Comparison of ENCODE assay signal across 19 mouse cellular contexts in genomic region chr11:54313391-54314360, GRCm38 (mm10). TPM values are rescaled to one million over a fixed set of nuclear protein-coding genes. Genes with fewer than 3 reads are reported as not detected.
A peak's percentile ranks its signal among the peaks of the same experiment; 100 is the strongest.
DNase-seq lines count a peak whose midpoint lies in the region; ATAC-seq and TF ChIP-seq lines count a peak whose summit lies in the region.
"Had no signal": no experiment of that assay in that cellular context is flagged by ENCODE, and none has a peak within 500 bp of the region (broad histone marks: within the 10 kb centered on the region; RNA-seq: fewer than 3 reads in every experiment).

No protein-coding gene starts in this region.

- ATAC-seq in liver, embryonic 11.5 days (replicated peaks; ENCODE audit: low FRiP score), result peak; percentile 64
- ATAC-seq in liver, embryonic 16.5 days (ENCODE audit: low read depth), result peak; percentile 59
- no peak for ATAC-seq in stomach, postnatal 0 days (ENCODE audit: low FRiP score, low TSS enrichment)
- ATAC-seq: Patski had no signal

- peak overlapping the region; percentile 10; the same call in 1 of the 2 replicates for H3K9ac ChIP-seq in liver, embryonic 11.5 days (ENCODE audit: low read depth, low read length)
- H3K9ac ChIP-seq in liver, embryonic 16.5 days (ENCODE audit: low read depth, low read length), result no peak overlapping the region
- no peak overlapping the region for H3K9ac ChIP-seq in stomach, postnatal 0 days (ENCODE audit: low read length)
- H3K9ac ChIP-seq: limb, embryonic 15.5 days had no signal

- H3K4me3 ChIP-seq in gastrocnemius, adult 2 months, result no peak overlapping the region
- H3K4me3 ChIP-seq in liver, embryonic 11.5 days (ENCODE audit: low read depth, low read length), result no peak overlapping the region
- no peak overlapping the region for H3K4me3 ChIP-seq in liver, embryonic 16.5 days (ENCODE audit: low read depth, low read length)
- H3K4me3 ChIP-seq in stomach, postnatal 0 days (ENCODE audit: low read depth, low read length), result no peak overlapping the region
- H3K4me3 ChIP-seq: heart, adult 2 months; left cerebral cortex, adult 2 months; limb, embryonic 15.5 days had no signal

- WGBS in liver, embryonic 11.5 days, result 63% methylated on average over 7 of the region's 7 CpGs
- 41% methylated on average over 7 of the region's 7 CpGs for WGBS in liver, embryonic 16.5 days (ENCODE audit: insufficient replicate concordance)
- 83% methylated on average over 7 of the region's 7 CpGs for WGBS in stomach, postnatal 0 days

- H3K4me2 ChIP-seq in liver, embryonic 11.5 days, result peak overlapping the region; percentile 31
- H3K4me2 ChIP-seq in liver, embryonic 16.5 days (ENCODE audit: low read depth, low read length), result no peak overlapping the region
- no peak overlapping the region for H3K4me2 ChIP-seq in stomach, postnatal 0 days (replicated peaks; ENCODE audit: low read depth)
- H3K4me2 ChIP-seq: limb, embryonic 15.5 days had no signal

- H3K9me3 ChIP-seq in liver, embryonic 11.5 days (ENCODE audit: control insufficient read depth, low read length), result no peaks in the 10 kb centered on the region
- no peaks in the 10 kb centered on the region for H3K9me3 ChIP-seq in liver, embryonic 16.5 days (replicated peaks; ENCODE audit: control insufficient read depth, low read length)
- no peaks in the 10 kb centered on the region for H3K9me3 ChIP-seq in stomach, postnatal 0 days (ENCODE audit: control insufficient read depth, low read length)
- H3K9me3 ChIP-seq: limb, embryonic 15.5 days had no signal

- TF ChIP-seq CTCF in gastrocnemius, adult 2 months (IDR thresholded peaks at IDR 0.05), result no peak
- no peak for TF ChIP-seq CTCF in brain, embryonic 14.5 days (IDR thresholded peaks at IDR 0.05; ENCODE audit: borderline replicate concordance, extremely low read depth, insufficient read depth, insufficient read length)
- TF ChIP-seq CTCF in stomach, postnatal 0 days (IDR thresholded peaks at IDR 0.05; ENCODE audit: low read depth), result no peak

- no peaks in the 10 kb centered on the region for H3K36me3 ChIP-seq in liver, embryonic 11.5 days (ENCODE audit: control insufficient read depth, insufficient read depth, low read length)
- no peaks in the 10 kb centered on the region for H3K36me3 ChIP-seq in liver, embryonic 16.5 days (ENCODE audit: control insufficient read depth, insufficient read depth)
- no peaks in the 10 kb centered on the region for H3K36me3 ChIP-seq in stomach, postnatal 0 days (ENCODE audit: control insufficient read depth, insufficient read depth, low read length)
- H3K36me3 ChIP-seq: limb, embryonic 15.5 days had no signal

- peak; percentile 11 for DNase-seq in gastrocnemius, adult 2 months
- DNase-seq in gastrocnemius, postnatal 4 days (ENCODE audit: low spot score in 2 of 2), result no peak
- no peak for DNase-seq in liver, embryonic 11.5 days (ENCODE audit: low spot score)
- DNase-seq in liver, result no peak
- peak; percentile 13 for DNase-seq in brain, embryonic 14.5 days (ENCODE audit: low read depth)
- no peak for DNase-seq in stomach, postnatal 0 days (ENCODE audit: low spot score)
- DNase-seq in kidney, adult 8-10 months, result no peak
- DNase-seq: adrenal gland, postnatal 14 days; cerebellum, postnatal 36 days; heart, adult 2 months; kidney, postnatal 14 days; lung, postnatal 4 days had no signal

- peak overlapping the region; percentile 88 for H3K27ac ChIP-seq in gastrocnemius, adult 2 months
- H3K27ac ChIP-seq in liver, embryonic 11.5 days (ENCODE audit: low read depth, low read length), result peak overlapping the region; percentile 79
- H3K27ac ChIP-seq in liver, embryonic 16.5 days (ENCODE audit: low read length), result peak overlapping the region; percentile 34; the same call in 1 of the 2 replicates
- H3K27ac ChIP-seq in stomach, postnatal 0 days (replicated peaks), result no peak overlapping the region
- H3K27ac ChIP-seq: limb, embryonic 15.5 days had no signal

- no peaks in the 10 kb centered on the region for H3K27me3 ChIP-seq in liver, embryonic 11.5 days (replicated peaks; ENCODE audit: control insufficient read depth, insufficient read depth, low read length)
- H3K27me3 ChIP-seq in liver, embryonic 16.5 days (ENCODE audit: control insufficient read depth, insufficient read depth, low read depth, low read length), result no peaks in the 10 kb centered on the region
- H3K27me3 ChIP-seq in stomach, postnatal 0 days (ENCODE audit: control insufficient read depth, insufficient read depth, low read length), result no peaks in the 10 kb centered on the region
- H3K27me3 ChIP-seq: limb, embryonic 15.5 days had no signal

- TF ChIP-seq POLR2A in brain, embryonic 14.5 days (IDR thresholded peaks at IDR 0.05; ENCODE audit: borderline replicate concordance, extremely low read depth, insufficient read depth, insufficient read length, poor library complexity, severe bottlenecking), result no peak

- peaks cover 24% of the 10 kb centered on the region for H3K4me1 ChIP-seq in liver, embryonic 11.5 days (replicated peaks; ENCODE audit: control insufficient read depth, insufficient read depth, low read length)
- no peaks in the 10 kb centered on the region; the same call in none of the 2 replicates for H3K4me1 ChIP-seq in liver, embryonic 16.5 days (ENCODE audit: control insufficient read depth, low read depth, low read length)
- no peaks in the 10 kb centered on the region for H3K4me1 ChIP-seq in stomach, postnatal 0 days (replicated peaks; ENCODE audit: control insufficient read depth, insufficient read depth)

- no peak for TF ChIP-seq EP300 in stomach, postnatal 0 days (optimal IDR thresholded peaks at IDR 0.05)

- intact Hi-C loops in gastrocnemius, adult 2 months (cut with DNase I), result loop anchor here (2.0 kb wide), 2 partner anchors 17 to 39 kb away; no protein-coding TSS in a partner anchor

RNA-seq across cellular contexts. Expression of gene Acsl6, which starts 10.1 kb away (rescaled TPM):
- 10 to 100 TPM; 21.9 to 23.1 TPM for total RNA-seq in gastrocnemius, adult 2 months (2021)
- total RNA-seq in gastrocnemius, postnatal 4 days (2021), result 10 to 100 TPM in 1 of 2 experiments, 1 to 10 TPM in 1; 7.3 to 10.2 TPM
- polyA plus RNA-seq in liver, embryonic 11.5 days (2014; fragmentation: Nextera tagmentation; extraction: Ambion mirVana), result 2.2 and 2.3 TPM in 2 replicates
- polyA plus RNA-seq in brain, embryonic 14.5 days (2012; rRNA removed), result 46.4 and 50.9 TPM in 2 replicates
- polyA plus RNA-seq in liver, embryonic 16.5 days (2015; fragmentation: Nextera tagmentation; extraction: Ambion mirVana), result 0.42 and 0.84 TPM in 2 replicates
- polyA plus RNA-seq in stomach, postnatal 0 days (2015; fragmentation: Nextera tagmentation; extraction: Ambion mirVana), result 1.1 and 1.3 TPM in 2 replicates

RNA-seq across cellular contexts. Expression of gene Il3, which starts 46.6 kb away (rescaled TPM):
- total RNA-seq in gastrocnemius, adult 2 months (2021), result not detected
- total RNA-seq in gastrocnemius, postnatal 4 days (2021), result not detected
- polyA plus RNA-seq in liver, embryonic 11.5 days (2014; fragmentation: Nextera tagmentation; extraction: Ambion mirVana), result not detected in 2 replicates
- not detected in 2 replicates for polyA plus RNA-seq in brain, embryonic 14.5 days (2012; rRNA removed)
- not detected in 2 replicates for polyA plus RNA-seq in liver, embryonic 16.5 days (2015; fragmentation: Nextera tagmentation; extraction: Ambion mirVana)
- not detected in 2 replicates for polyA plus RNA-seq in stomach, postnatal 0 days (2015; fragmentation: Nextera tagmentation; extraction: Ambion mirVana)
- total RNA-seq: adrenal gland, postnatal 14 days; heart, adult 2 months; left cerebral cortex, adult 2 months had no signal
- polyA plus RNA-seq: frontal cortex, adult 2 months; heart, adult 2 months; limb, embryonic 15.5 days; neural tube, embryonic 14.5 days; Patski; stomach, embryonic 14.5 days had no signal

RNA-seq across cellular contexts. Expression of gene Meikin, which starts 56.8 kb away (rescaled TPM):
- total RNA-seq in gastrocnemius, adult 2 months (2021), result not detected
- not detected for total RNA-seq in gastrocnemius, postnatal 4 days (2021)
- polyA plus RNA-seq in liver, embryonic 11.5 days (2014; fragmentation: Nextera tagmentation; extraction: Ambion mirVana), result not detected in 2 replicates
- polyA plus RNA-seq in brain, embryonic 14.5 days (2012; rRNA removed), result not detected in 2 replicates
- polyA plus RNA-seq in liver, embryonic 16.5 days (2015; fragmentation: Nextera tagmentation; extraction: Ambion mirVana), result not detected in 2 replicates
- 0.06 TPM in 1 of 2 replicates, not detected in the other for polyA plus RNA-seq in stomach, postnatal 0 days (2015; fragmentation: Nextera tagmentation; extraction: Ambion mirVana)
- total RNA-seq: adrenal gland, postnatal 14 days; heart, adult 2 months; left cerebral cortex, adult 2 months had no signal
- polyA plus RNA-seq: frontal cortex, adult 2 months; heart, adult 2 months; limb, embryonic 15.5 days; neural tube, embryonic 14.5 days; Patski; stomach, embryonic 14.5 days had no signal

Comparison
In these comparisons a context has a peak if more than half of its experiments do, and no peak if none do; other contexts are left out.
1. DNase-seq: peak in gastrocnemius, adult 2 months (single experiment) and brain, embryonic 14.5 days (single experiment); none in gastrocnemius, postnatal 4 days (0 of 2), liver, embryonic 11.5 days (single experiment), liver (single experiment), stomach, postnatal 0 days (single experiment) and kidney, adult 8-10 months (0 of 2).
2. RNA of gene Acsl6, which starts 10.1 kb away (polyA plus RNA-seq): 46.4 to 50.9 TPM in brain, embryonic 14.5 days; 2.2 to 2.3 TPM in liver, embryonic 11.5 days, 1.1 to 1.3 TPM in stomach, postnatal 0 days and 0.42 to 0.84 TPM in liver, embryonic 16.5 days; every median in the first group is over 10 times any median in the second.